Mouse (Mus musculus) liver (tissue): ENCODE data around the gene Cenpc1.

Experiments used
- DNase-seq: peaks from one replicate; pipeline ENCODE4 v3.0.0-alpha.2; 2020; ENCODE audit warnings: mixed read lengths

Gene Cenpc1

GRCm38 (mm10) chr5:85994551-85994950 is 70.8 kb downstream of the Cenpc1 start:
- no peak for DNase-seq

GRCm38 (mm10) chr5:85992805-85993721 is 72.3 kb downstream of the Cenpc1 start:
- DNase-seq, result no peak

- DNase-seq, result no peak
Observed at GRCm38 (mm10) chr5:85992055-85992454, 73.3 kb downstream of the Cenpc1 start.

GRCm38 (mm10) chr5:85987516-85987863 is 77.9 kb downstream of the Cenpc1 start:
- no peak for DNase-seq

GRCm38 (mm10) chr5:85986734-85987515 is 78.5 kb downstream of the Cenpc1 start:
- DNase-seq, result no peak

GRCm38 (mm10) chr5:85977646-85978426 is 87.5 kb downstream of the Cenpc1 start:
- no peak for DNase-seq

GRCm38 (mm10) chr5:85962791-85963190 is 102.6 kb downstream of the Cenpc1 start:
- DNase-seq, result no peak
